Mouse (Mus musculus) B cell, adult (primary cell): ENCODE measurements around the gene Kcnj15. TPM values are rescaled to one million over a fixed set of nuclear protein-coding genes. Genes with fewer than 3 reads are reported as not detected.

Source experiments
- total RNA-seq: library from RNA; stranded (reverse); gene quantifications from 4 replicates; pipeline ENCODE4 v1.2.4, GENCODE M21; 2023; ENCODE audit not compliant: inconsistent age

Gene Kcnj15
- total RNA-seq: not detected in 4 replicates

DNA sequence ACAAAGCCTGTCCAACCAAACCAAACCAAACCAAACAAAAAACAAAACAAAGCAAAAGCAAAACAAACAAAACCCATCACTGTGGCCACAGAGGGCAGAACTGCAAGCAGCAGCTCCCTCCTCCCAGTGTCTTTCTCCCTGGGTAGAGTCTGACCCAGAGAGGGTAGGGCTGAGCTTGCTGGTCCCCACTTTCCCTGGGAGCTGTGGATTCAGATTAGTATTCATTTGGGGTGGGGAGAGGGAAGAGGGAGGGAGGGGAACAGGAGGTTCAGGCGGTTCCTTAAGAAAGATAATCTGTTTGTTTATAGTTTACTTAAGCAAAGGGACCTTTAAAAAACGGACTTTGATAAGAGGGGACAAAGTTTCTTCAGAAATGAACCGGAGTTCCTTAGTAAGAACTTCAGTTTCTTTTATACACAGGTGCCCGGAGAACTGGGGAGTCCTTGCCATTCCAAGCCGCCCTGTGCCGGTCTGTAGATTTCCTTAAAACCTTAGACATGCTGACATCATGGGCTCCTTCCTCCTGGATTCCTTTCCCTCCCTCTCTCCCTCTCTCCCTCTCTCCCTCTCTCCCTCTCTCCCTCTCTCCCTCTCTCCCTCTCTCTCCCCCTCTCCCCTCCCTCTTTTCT is at the start of gene Kcnj15:
TSS of gene Kcnj15 (plus strand) at position 293 of the 629 bp plus-strand sequence.

